Mouse (Mus musculus) heart, adult 2 months (tissue): Measurements from ENCODE around the gene Cdh9. TPM values are rescaled to one million over a fixed set of nuclear protein-coding genes. Genes with fewer than 3 reads are reported as not detected.

Experiments
- DNase-seq, 2 experiments: peaks; one replicate each; pipeline ENCODE4 v3.0.0; 2021
- H3K27ac ChIP-seq: fragments of 200-600 bp; 2 replicates; pipeline ENCODE4 v1.8.1; 2022
- H3K27me3 ChIP-seq: fragments of 200-500 bp; 2 replicates; pipeline ENCODE4 v1.6.1; 2012; ENCODE audit warnings: mild to moderate bottlenecking, low read length, inconsistent platforms, mixed read lengths; ENCODE audit not compliant: control insufficient read depth, insufficient read depth
- H3K36me3 ChIP-seq: fragments of 200-500 bp; 2 replicates; pipeline ENCODE4 v1.6.1; 2012; ENCODE audit warnings: low read length, inconsistent platforms; ENCODE audit not compliant: control insufficient read depth, insufficient read depth
- H3K4me1 ChIP-seq: fragments of 200-500 bp; 2 replicates; pipeline ENCODE4 v1.6.1; 2011; ENCODE audit warnings: low read length; ENCODE audit not compliant: control insufficient read depth, insufficient read depth
- H3K4me3 ChIP-seq: fragments of 200-600 bp; 2 replicates; pipeline ENCODE4 v1.8.1; 2022
- H3K79me2 ChIP-seq: fragments of 200-500 bp; replicated peaks from 2 replicates; pipeline ENCODE4 v1.6.1; 2012; ENCODE audit warnings: mild to moderate bottlenecking, inconsistent platforms, low read length, moderate library complexity, mixed read lengths; ENCODE audit not compliant: control insufficient read depth, insufficient read depth
- H3K9ac ChIP-seq: fragments of 200-500 bp; 2 replicates; pipeline ENCODE4 v1.6.1; 2012; ENCODE audit warnings: low read depth, mild to moderate bottlenecking, control low read depth, inconsistent platforms, low read length, mixed read lengths
- CTCF ChIP-seq: fragments of 200-600 bp; IDR thresholded peaks from 2 replicates; pipeline ENCODE4 v1.8.1; 2022; ENCODE audit warnings: antibody characterized with exemption, mild to moderate bottlenecking, moderate library complexity
- EP300 ChIP-seq: fragments of 200-500 bp; IDR thresholded peaks from 2 replicates; pipeline ENCODE4 v1.6.1; 2011; ENCODE audit warnings: low read depth, low read length, control low read depth; ENCODE audit not compliant: insufficient read depth
- POLR2A ChIP-seq: fragments of 200-500 bp; IDR thresholded peaks from 2 replicates; pipeline ENCODE4 v1.6.1; 2011; ENCODE audit warnings: mild to moderate bottlenecking, low read depth, low read length, control low read depth; ENCODE audit not compliant: insufficient read depth
- WGBS: fragments of 180-500 bp; shearing (Covaris S2); methylation state at CpG from one replicate; pipeline ENCODE4 v1.1.7; 2018; 5-methylcytosine and 5-hydroxymethylcytosine counted together
- intact Hi-C: fragments of 180-260 bp; cut with DNase I; formaldehyde crosslinking; loops from one replicate; pipeline ENCODE4 v1.15.1; 2025
- polyA plus RNA-seq: library from polyadenylated mRNA; depleted of rRNA; stranded (reverse); fragments of >200 nt; gene quantifications from 2 replicates; pipeline ENCODE4 v1.2.3, GENCODE M21; 2012
- total RNA-seq, 2 experiments: library from RNA; stranded (reverse); gene quantifications; 2 replicates each; pipeline ENCODE4 v1.2.3; 2021

The Cdh9 gene
- total and polyA plus RNA-seq, 3 experiments: 0.04 TPM; not detected in 2

- H3K27me3 ChIP-seq: no peaks in the 10 kb centered on the region
- no peaks in the 10 kb centered on the region for H3K79me2 ChIP-seq
- no peak overlapping the region for H3K9ac ChIP-seq
- no peak for TF ChIP-seq CTCF
- TF ChIP-seq EP300: no peak
- no peak for TF ChIP-seq POLR2A
- H3K27ac ChIP-seq: no peak overlapping the region
- 54% methylated on average over 3 of the region's 3 CpGs for WGBS
- no peak for DNase-seq
- H3K4me3 ChIP-seq: no peak overlapping the region
- H3K36me3 ChIP-seq: no peaks in the 10 kb centered on the region
- H3K4me1 ChIP-seq: no peaks in the 10 kb centered on the region
- intact Hi-C loops: no loop called here
Measured at GRCm38 (mm10) chr15:16763252-16763651, 34.7 kb downstream of the Cdh9 start.

GRCm38 (mm10) chr15:16784575-16784974 is 56.0 kb downstream of the Cdh9 start:
- H3K27ac ChIP-seq: no peak overlapping the region
- H3K4me3 ChIP-seq: no peak overlapping the region
- intact Hi-C loops: no loop called here
- WGBS: 44% methylated on average over 1 of the region's 1 CpGs
- H3K36me3 ChIP-seq: no peaks in the 10 kb centered on the region
- H3K4me1 ChIP-seq: no peaks in the 10 kb centered on the region
- TF ChIP-seq CTCF: no peak
- TF ChIP-seq POLR2A: no peak
- no peak for TF ChIP-seq EP300
- no peaks in the 10 kb centered on the region for H3K27me3 ChIP-seq
- H3K9ac ChIP-seq: no peak overlapping the region
- H3K79me2 ChIP-seq: no peaks in the 10 kb centered on the region
- DNase-seq: no peak

GRCm38 (mm10) chr15:16792857-16793256 is 64.3 kb downstream of the Cdh9 start:
- intact Hi-C loops: no loop called here
- H3K4me1 ChIP-seq: no peaks in the 10 kb centered on the region
- no peak overlapping the region for H3K27ac ChIP-seq
- no peaks in the 10 kb centered on the region for H3K79me2 ChIP-seq
- no peaks in the 10 kb centered on the region for H3K27me3 ChIP-seq
- WGBS: 70% methylated on average over 3 of the region's 3 CpGs
- H3K9ac ChIP-seq: no peak overlapping the region
- H3K36me3 ChIP-seq: no peaks in the 10 kb centered on the region
- H3K4me3 ChIP-seq: no peak overlapping the region
- no peak for TF ChIP-seq CTCF
- no peak for TF ChIP-seq POLR2A
- TF ChIP-seq EP300: no peak
- no peak for DNase-seq

DNA sequence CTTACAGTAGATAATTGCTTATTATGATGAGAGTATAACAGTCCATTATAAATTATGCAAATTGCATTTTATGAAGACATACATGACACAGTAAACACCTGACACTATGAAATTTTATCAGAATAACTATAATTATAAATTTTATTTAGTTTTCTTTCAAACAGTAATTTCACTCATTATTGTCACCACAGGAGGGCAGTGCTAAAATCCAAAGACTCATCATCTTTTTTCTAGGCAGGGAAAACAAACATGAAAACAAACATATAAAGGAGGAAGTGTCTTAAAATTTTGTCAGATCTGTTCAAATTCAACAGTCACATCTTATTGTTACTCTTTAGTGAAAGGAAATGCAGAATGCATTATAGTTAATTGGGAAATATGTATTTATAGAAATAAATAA is 72.7 kb downstream of the Cdh9 start:
- Histone ChIP-seq H3K4me1 (no peaks in the 10 kb centered on the region), H3K27ac (no peak overlapping the region), H3K79me2 (no peaks in the 10 kb centered on the region), H3K4me3 (no peak overlapping the region), H3K9ac (no peak overlapping the region), H3K36me3 (no peaks in the 10 kb centered on the region), H3K27me3 (no peaks in the 10 kb centered on the region)
- TF ChIP-seq POLR2A (no peak), CTCF (no peak), EP300 (no peak)
- no peak for DNase-seq
- intact Hi-C loops: no loop called here

DNA sequence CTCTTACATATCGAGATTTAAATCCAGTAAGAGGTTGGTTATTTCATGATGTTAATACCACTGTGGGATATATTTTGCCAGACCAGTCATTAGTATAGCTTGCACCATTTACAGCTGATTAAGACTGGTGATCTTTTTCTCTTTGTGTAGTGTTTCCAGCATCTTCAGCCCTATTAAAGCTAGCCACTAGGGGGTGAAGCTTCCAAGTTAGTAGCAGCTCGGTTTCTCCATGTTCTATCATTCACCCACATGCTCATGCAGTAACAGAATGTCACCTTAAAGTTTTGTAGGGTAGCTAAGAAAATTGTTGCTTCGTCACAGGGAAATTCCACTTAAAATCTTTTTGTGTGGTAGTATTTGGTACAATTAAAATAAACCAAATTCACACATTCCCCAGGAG is 82.2 kb downstream of the Cdh9 start:
- WGBS: 54% methylated on average over 3 of the region's 3 CpGs
- no peaks in the 10 kb centered on the region for H3K36me3 ChIP-seq
- no peak for DNase-seq
- H3K27me3 ChIP-seq: no peaks in the 10 kb centered on the region
- H3K4me3 ChIP-seq: no peak overlapping the region
- no peak overlapping the region for H3K27ac ChIP-seq
- H3K79me2 ChIP-seq: no peaks in the 10 kb centered on the region
- H3K4me1 ChIP-seq: no peaks in the 10 kb centered on the region
- H3K9ac ChIP-seq: no peak overlapping the region
- TF ChIP-seq EP300 (no peak), CTCF (no peak), POLR2A (no peak)
- intact Hi-C loops: no loop called here

GRCm38 (mm10) chr15:16814035-16814434 is 85.5 kb downstream of the Cdh9 start:
- Histone ChIP-seq H3K27me3 (no peaks in the 10 kb centered on the region), H3K27ac (no peak overlapping the region), H3K79me2 (no peaks in the 10 kb centered on the region), H3K9ac (no peak overlapping the region), H3K4me1 (no peaks in the 10 kb centered on the region), H3K36me3 (no peaks in the 10 kb centered on the region), H3K4me3 (no peak overlapping the region)
- 72% methylated on average over 1 of the region's 1 CpGs for WGBS
- no peak for TF ChIP-seq CTCF
- no peak for TF ChIP-seq EP300
- TF ChIP-seq POLR2A: no peak
- intact Hi-C loops: no loop called here
- no peak for DNase-seq

DNA sequence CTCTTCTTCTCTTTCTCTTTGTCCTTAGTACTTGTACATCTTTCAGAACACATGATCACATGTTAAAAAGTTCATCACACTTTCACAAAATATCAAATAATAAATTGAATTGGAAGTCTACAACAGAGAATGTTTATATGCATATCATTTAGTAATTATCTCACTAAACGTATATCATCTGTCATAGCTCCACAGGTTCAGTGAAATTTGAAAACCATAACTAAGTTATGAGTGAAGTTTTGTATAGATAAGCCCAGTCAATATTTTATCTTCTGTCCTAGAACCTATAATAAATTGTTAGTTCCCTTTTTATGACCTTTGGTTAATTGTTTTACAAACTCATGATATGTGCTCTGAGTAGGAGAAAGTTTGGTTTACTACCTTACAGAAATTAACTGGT is 106.2 kb downstream of the Cdh9 start:
- H3K79me2 ChIP-seq: no peaks in the 10 kb centered on the region
- intact Hi-C loops: no loop called here
- H3K27ac ChIP-seq: no peak overlapping the region
- no peak for DNase-seq
- TF ChIP-seq EP300 (no peak), CTCF (no peak), POLR2A (no peak)
- 71% methylated on average over 1 of the region's 1 CpGs for WGBS
- no peaks in the 10 kb centered on the region for H3K36me3 ChIP-seq
- no peaks in the 10 kb centered on the region for H3K27me3 ChIP-seq
- H3K4me1 ChIP-seq: no peaks in the 10 kb centered on the region
- no peak overlapping the region for H3K9ac ChIP-seq
- no peak overlapping the region for H3K4me3 ChIP-seq
